Mouse (Mus musculus) bone marrow, adult 2 months (tissue): ENCODE measurements around the gene Scn5a.

ENCODE experiments used
- CTCF ChIP-seq: fragments of 200-500 bp; IDR thresholded peaks from 2 replicates; pipeline ENCODE4 v1.5.1; 2011; ENCODE audit warnings: low read length, control low read depth; ENCODE audit not compliant: control insufficient read depth, insufficient read depth
- POLR2A ChIP-seq: fragments of 200-500 bp; IDR thresholded peaks from 2 replicates; pipeline ENCODE4 v1.6.1; 2011; ENCODE audit warnings: low read depth, mild to moderate bottlenecking, control low read depth, low read length, borderline replicate concordance; ENCODE audit not compliant: control insufficient read depth

- TF ChIP-seq CTCF (peak; percentile 63), POLR2A (peak; percentile 33; the same call in 1 of the 2 replicates)
These were observed 133.9 kb downstream of the Scn5a start, which contains the start of gene Exog for GRCm38 (mm10) chr9:119444738-119445429.
